Mouse (Mus musculus) midbrain, embryonic 10.5 days (tissue): ENCODE data around the gene Tgfbr2. TPM values are rescaled to one million over a fixed set of nuclear protein-coding genes. Genes with fewer than 3 reads are reported as not detected.
A peak's percentile ranks its signal among the peaks of the same experiment; 100 is the strongest.

ENCODE experiments used
- DNase-seq: peaks from one replicate; pipeline ENCODE4 v3.0.0-alpha.2; 2017; ENCODE audit warnings: low spot score
- H3K27ac ChIP-seq: fragments of 300-500 bp; sonication (generic); replicated peaks from 2 replicates; pipeline ENCODE4 v1.5.1; 2016; ENCODE audit warnings: mild to moderate bottlenecking
- H3K27me3 ChIP-seq: fragments of 300-500 bp; sonication (generic); 2 replicates; pipeline ENCODE4 v1.6.1; 2016; ENCODE audit warnings: low read depth, mild to moderate bottlenecking; ENCODE audit not compliant: poor library complexity, severe bottlenecking
- H3K36me3 ChIP-seq: fragments of 300-500 bp; sonication (generic); 2 replicates; pipeline ENCODE4 v1.6.1; 2016; ENCODE audit warnings: mild to moderate bottlenecking, moderate library complexity
- H3K4me1 ChIP-seq: fragments of 300-500 bp; sonication (generic); 2 replicates; pipeline ENCODE4 v1.6.1; 2016
- H3K4me3 ChIP-seq: fragments of 300-500 bp; sonication (generic); 2 replicates; pipeline ENCODE4 v1.5.1; 2016; ENCODE audit warnings: mild to moderate bottlenecking, moderate library complexity
- H3K9me3 ChIP-seq: fragments of 300-500 bp; sonication (generic); replicated peaks from 2 replicates; pipeline ENCODE4 v1.6.1; 2016; ENCODE audit warnings: mild to moderate bottlenecking
- WGBS: fragments of 180-500 bp; shearing (Covaris S2); methylation state at CpG from one replicate; pipeline ENCODE4 v1.1.7; 2016; 5-methylcytosine and 5-hydroxymethylcytosine counted together
- polyA plus RNA-seq: library from polyadenylated mRNA; unstranded; fragments of >200 nt; fragmentation: Nextera tagmentation; extraction: Ambion mirVana; gene quantifications from 2 replicates; pipeline ENCODE4 v1.2.1, GENCODE M21; 2016

Gene Tgfbr2
- polyA plus RNA-seq, 1 experiment from 2014 or later = 7.2 TPM

DNA sequence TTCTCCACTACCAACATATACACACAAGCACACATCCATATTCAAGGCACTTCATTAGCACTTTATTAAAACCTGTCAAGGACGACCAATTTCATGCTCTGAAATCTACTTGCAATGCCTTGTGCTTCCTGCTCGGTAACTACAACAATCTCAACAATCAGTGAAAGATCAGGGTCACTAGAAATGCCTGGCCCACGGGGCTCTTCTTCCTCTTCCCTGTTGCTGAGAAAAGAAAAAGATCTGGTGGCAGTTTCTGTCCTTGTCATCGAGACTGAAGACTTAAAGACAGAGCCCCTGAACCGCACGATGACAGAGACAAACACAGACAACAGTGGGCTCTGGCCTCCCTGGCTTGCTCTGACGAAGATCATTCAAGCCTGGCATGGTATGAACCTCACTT lies 35.6 kb downstream of the Tgfbr2 start:
- Histone ChIP-seq H3K27ac (no peak overlapping the region), H3K36me3 (no peaks in the 10 kb centered on the region), H3K4me3 (no peak overlapping the region), H3K27me3 (no peaks in the 10 kb centered on the region), H3K4me1 (peaks cover 12% of the 10 kb centered on the region), H3K9me3 (no peaks in the 10 kb centered on the region)
- 86% methylated on average over 7 of the region's 7 CpGs for WGBS
- no peak for DNase-seq

GRCm38 (mm10) chr9:116138595-116139134 lies 36.5 kb downstream of the Tgfbr2 start:
- Histone ChIP-seq H3K9me3 (no peaks in the 10 kb centered on the region), H3K4me1 (peaks cover 12% of the 10 kb centered on the region), H3K4me3 (no peak overlapping the region), H3K27me3 (no peaks in the 10 kb centered on the region), H3K36me3 (no peaks in the 10 kb centered on the region), H3K27ac (no peak overlapping the region; the same call in 1 of the 2 replicates)
- 73% methylated on average over 11 of the region's 11 CpGs for WGBS
- peak; percentile 42 for DNase-seq

- no peak for DNase-seq
- no peaks in the 10 kb centered on the region for H3K36me3 ChIP-seq
- H3K9me3 ChIP-seq = no peaks in the 10 kb centered on the region
- no peak overlapping the region for H3K4me3 ChIP-seq
- H3K4me1 ChIP-seq = peaks cover 12% of the 10 kb centered on the region
- no peak overlapping the region for H3K27ac ChIP-seq
- WGBS = 91% methylated on average over 3 of the region's 3 CpGs
- H3K27me3 ChIP-seq = no peaks in the 10 kb centered on the region
Observed at GRCm38 (mm10) chr9:116137645-116138044, 37.5 kb downstream of the Tgfbr2 start.

DNA sequence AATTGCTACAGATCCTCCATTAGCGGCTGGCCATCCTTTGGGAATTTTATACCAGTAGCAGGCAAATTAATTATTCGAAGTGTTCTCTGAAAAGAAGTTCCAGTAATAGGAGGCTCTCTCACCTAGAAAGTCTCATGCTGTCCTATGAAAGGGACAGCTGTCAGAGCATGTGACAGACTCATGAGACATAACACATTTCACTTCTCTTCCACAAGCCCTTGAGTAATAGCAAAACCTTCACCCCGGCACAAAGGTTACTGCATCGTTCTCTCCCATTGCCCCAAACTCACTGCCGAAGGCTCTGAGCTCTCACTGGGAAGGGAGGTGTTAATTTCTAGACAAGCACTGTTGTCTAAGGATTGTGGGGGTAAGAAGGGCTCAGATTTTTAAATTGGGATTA lies 38.3 kb downstream of the Tgfbr2 start:
- no peaks in the 10 kb centered on the region for H3K27me3 ChIP-seq
- H3K9me3 ChIP-seq = no peaks in the 10 kb centered on the region
- H3K4me1 ChIP-seq = peaks cover 12% of the 10 kb centered on the region
- no peaks in the 10 kb centered on the region for H3K36me3 ChIP-seq
- no peak overlapping the region for H3K27ac ChIP-seq
- WGBS = 90% methylated on average over 5 of the region's 5 CpGs
- no peak overlapping the region for H3K4me3 ChIP-seq
- DNase-seq = no peak

- H3K9me3 ChIP-seq = no peaks in the 10 kb centered on the region
- peaks cover 12% of the 10 kb centered on the region for H3K4me1 ChIP-seq
- H3K36me3 ChIP-seq = 0 out of 2 replicates have a peak, but pooled peaks cover 2% of the 10 kb centered on the region
- H3K4me3 ChIP-seq = no peak overlapping the region
- H3K27ac ChIP-seq = no peak overlapping the region
- 78% methylated on average over 6 of the region's 6 CpGs for WGBS
- no peak for DNase-seq
- no peaks in the 10 kb centered on the region for H3K27me3 ChIP-seq
Observed at GRCm38 (mm10) chr9:116136146-116136545, 39.0 kb downstream of the Tgfbr2 start.

DNA sequence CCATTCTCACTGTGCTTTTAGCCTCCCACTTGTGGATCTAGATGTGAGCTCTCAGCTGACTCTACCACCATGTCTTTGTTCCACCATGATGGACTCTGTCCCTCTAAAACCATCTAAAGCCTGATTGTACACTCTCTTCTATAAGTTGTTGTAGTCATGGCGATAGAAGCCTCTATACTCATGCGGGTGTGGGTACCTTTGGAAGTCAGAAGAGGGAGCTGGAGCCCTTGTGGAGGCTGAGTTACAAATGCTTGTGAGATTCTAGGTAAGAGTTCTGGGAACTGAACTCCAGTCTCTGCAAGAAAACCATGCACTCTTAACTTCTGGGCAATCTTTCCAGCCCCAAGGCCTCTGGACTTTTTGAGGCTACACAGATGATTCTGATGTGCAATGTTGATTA lies 40.7 kb downstream of the Tgfbr2 start:
- 81% methylated on average over 2 of the region's 2 CpGs for WGBS

GRCm38 (mm10) chr9:116133312-116133980 lies 41.7 kb downstream of the Tgfbr2 start:
- Histone ChIP-seq H3K27ac (no peak overlapping the region), H3K4me1 (0 out of 2 replicates have a peak, but pooled peaks cover 8% of the 10 kb centered on the region), H3K9me3 (no peaks in the 10 kb centered on the region), H3K27me3 (no peaks in the 10 kb centered on the region), H3K4me3 (no peak overlapping the region), H3K36me3 (0 out of 2 replicates have a peak, but pooled peaks cover 2% of the 10 kb centered on the region)
- 74% methylated on average over 6 of the region's 6 CpGs for WGBS
- DNase-seq = no peak

More for the DNA sequence above, 40.7 kb downstream of the Tgfbr2 start:
- Histone ChIP-seq H3K36me3 (0 out of 2 replicates have a peak, but pooled peaks cover 2% of the 10 kb centered on the region), H3K4me3 (no peak overlapping the region), H3K27me3 (no peaks in the 10 kb centered on the region), H3K9me3 (no peaks in the 10 kb centered on the region), H3K4me1 (peaks cover 12% of the 10 kb centered on the region), H3K27ac (no peak overlapping the region)
- no peak for DNase-seq

DNA sequence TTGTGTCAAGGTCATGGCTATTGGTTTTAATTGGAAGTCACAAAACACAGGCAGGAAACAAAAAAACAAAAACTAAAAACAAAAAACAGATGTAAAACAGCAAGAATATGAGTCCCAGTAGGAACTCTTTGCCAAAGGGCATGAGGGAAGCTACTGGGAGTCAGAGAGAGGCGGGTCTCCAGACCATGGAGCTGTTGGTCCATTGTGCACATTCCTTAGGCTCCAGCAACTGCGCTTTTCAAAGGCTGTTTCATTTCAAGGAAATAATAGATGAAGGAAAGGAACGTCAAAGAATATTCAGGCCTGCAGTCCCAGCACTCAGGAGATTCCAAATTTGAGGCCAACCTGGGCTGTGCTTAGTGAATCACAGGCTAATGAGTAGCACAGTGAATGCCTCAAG lies 46.3 kb downstream of the Tgfbr2 start:
- H3K9me3 ChIP-seq = no peaks in the 10 kb centered on the region
- H3K27ac ChIP-seq = no peak overlapping the region
- H3K4me3 ChIP-seq = no peak overlapping the region
- WGBS = 72% methylated on average over 3 of the region's 3 CpGs
- H3K4me1 ChIP-seq = no peaks in the 10 kb centered on the region
- H3K36me3 ChIP-seq = 0 out of 2 replicates have a peak, but pooled peaks cover 2% of the 10 kb centered on the region
- H3K27me3 ChIP-seq = no peaks in the 10 kb centered on the region
- DNase-seq = no peak

GRCm38 (mm10) chr9:116128311-116128710 lies 46.8 kb downstream of the Tgfbr2 start:
- no peaks in the 10 kb centered on the region for H3K4me1 ChIP-seq
- H3K4me3 ChIP-seq = no peak overlapping the region
- no peaks in the 10 kb centered on the region for H3K27me3 ChIP-seq
- 0 out of 2 replicates have a peak, but pooled peaks cover 2% of the 10 kb centered on the region for H3K36me3 ChIP-seq
- H3K9me3 ChIP-seq = no peaks in the 10 kb centered on the region
- WGBS = 81% methylated on average over 2 of the region's 2 CpGs
- H3K27ac ChIP-seq = no peak overlapping the region
- no peak for DNase-seq

DNA sequence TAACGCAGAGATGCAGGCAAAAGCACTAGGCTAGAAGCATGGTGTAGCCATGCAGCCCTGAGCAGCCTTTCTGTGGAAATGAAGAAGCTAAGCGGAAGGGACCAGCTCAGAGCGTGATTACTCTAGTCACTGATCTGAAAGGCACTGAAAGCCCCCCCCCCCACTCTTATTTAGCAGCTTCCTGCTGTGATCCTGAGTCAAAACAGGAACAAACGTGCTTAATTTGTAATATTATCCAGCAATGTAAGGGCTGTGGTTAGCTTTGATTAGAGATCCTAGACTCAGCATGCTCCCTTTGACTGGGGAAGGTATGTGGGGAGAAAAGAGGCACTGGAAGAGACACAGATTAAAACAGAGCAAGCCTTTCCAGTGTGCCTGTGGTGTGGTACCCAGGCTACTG lies 48.7 kb downstream of the Tgfbr2 start:
- Histone ChIP-seq H3K36me3 (0 out of 2 replicates have a peak, but pooled peaks cover 2% of the 10 kb centered on the region), H3K4me1 (no peaks in the 10 kb centered on the region), H3K9me3 (no peaks in the 10 kb centered on the region), H3K27ac (no peak overlapping the region), H3K4me3 (no peak overlapping the region), H3K27me3 (no peaks in the 10 kb centered on the region)
- DNase-seq = no peak
- 58% methylated on average over 4 of the region's 4 CpGs for WGBS

DNA sequence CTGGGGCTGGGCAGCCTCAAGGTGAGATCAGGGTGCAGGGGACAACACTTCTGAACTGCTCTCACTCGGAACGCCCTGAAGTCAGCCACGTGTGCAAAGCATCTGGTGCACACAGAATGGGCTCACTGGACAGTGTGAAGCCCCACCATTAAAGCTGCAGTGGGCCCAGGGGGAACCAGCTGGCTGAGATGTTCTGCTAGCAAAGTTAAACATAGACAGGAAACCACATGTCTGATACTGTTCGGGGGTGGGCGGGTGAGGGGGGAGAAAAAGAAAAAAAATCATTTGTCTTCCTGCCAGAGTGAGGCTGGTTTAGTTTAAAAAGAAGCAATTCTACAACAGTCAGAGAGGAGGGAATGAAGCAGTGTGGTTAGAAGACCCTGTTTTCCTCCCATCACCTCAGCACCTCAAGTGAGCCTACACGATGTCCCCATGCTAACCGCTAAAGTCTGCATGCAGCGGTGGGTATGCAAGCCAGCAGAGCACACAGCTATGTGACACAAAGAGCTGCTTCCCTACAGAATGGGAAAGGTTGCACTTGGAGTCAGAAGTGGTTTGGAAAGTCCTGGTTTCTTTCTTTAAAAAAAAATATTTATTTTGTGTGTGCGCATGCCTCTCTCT lies 52.1 kb downstream of the Tgfbr2 start:
- WGBS = 73% methylated on average over 9 of the region's 9 CpGs
- H3K27me3 ChIP-seq = no peaks in the 10 kb centered on the region
- no peak for DNase-seq
- H3K4me1 ChIP-seq = no peaks in the 10 kb centered on the region
- H3K4me3 ChIP-seq = no peak overlapping the region
- H3K36me3 ChIP-seq = no peaks in the 10 kb centered on the region
- H3K27ac ChIP-seq = peak overlapping the region; percentile 38; the same call in 1 of the 2 replicates
- H3K9me3 ChIP-seq = no peaks in the 10 kb centered on the region

GRCm38 (mm10) chr9:116122544-116122943 lies 52.6 kb downstream of the Tgfbr2 start:
- peak overlapping the region; percentile 38; the same call in 1 of the 2 replicates for H3K27ac ChIP-seq
- H3K27me3 ChIP-seq = no peaks in the 10 kb centered on the region
- WGBS = 83% methylated on average over 6 of the region's 6 CpGs
- DNase-seq = no peak
- H3K9me3 ChIP-seq = no peaks in the 10 kb centered on the region
- H3K4me1 ChIP-seq = no peaks in the 10 kb centered on the region
- H3K4me3 ChIP-seq = no peak overlapping the region
- H3K36me3 ChIP-seq = no peaks in the 10 kb centered on the region

DNA sequence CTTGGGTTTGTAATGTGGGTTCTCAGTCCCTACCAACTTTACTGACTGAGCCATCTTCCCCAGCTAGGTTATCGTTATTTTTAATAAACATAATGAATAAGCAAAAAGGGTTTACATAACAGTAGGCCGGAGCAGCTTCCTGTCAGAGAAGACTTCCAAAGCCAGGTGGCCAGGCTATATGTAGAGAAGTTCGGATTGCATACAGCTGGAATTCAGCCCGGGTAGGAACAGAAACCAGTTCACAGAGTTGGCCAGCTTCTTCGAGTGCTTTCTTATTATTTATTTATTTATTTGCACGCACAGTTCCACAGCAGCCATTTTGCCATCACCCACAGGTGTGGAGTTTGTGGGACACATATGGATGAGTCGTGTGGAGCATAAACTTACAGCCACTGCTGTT lies 53.7 kb downstream of the Tgfbr2 start:
- H3K4me1 ChIP-seq = no peaks in the 10 kb centered on the region
- H3K27ac ChIP-seq = no peak overlapping the region
- H3K36me3 ChIP-seq = no peaks in the 10 kb centered on the region
- no peaks in the 10 kb centered on the region for H3K27me3 ChIP-seq
- no peak for DNase-seq
- H3K4me3 ChIP-seq = no peak overlapping the region
- no peaks in the 10 kb centered on the region for H3K9me3 ChIP-seq
- WGBS = 92% methylated on average over 7 of the region's 7 CpGs
